Mouse (Mus musculus): Measurements from ENCODE around the gene Rragd. TPM values are rescaled to one million over a fixed set of nuclear protein-coding genes. Genes with fewer than 3 reads are reported as not detected.
"Not testable (repeated sequence)": the region's sequence is repeated elsewhere in the genome, so short reads cannot be mapped to it uniquely, and the experiment has no call there.

The Rragd gene
- total RNA-seq, 2 experiments from 2014 or later: 147 to 166 TPM

DNA sequence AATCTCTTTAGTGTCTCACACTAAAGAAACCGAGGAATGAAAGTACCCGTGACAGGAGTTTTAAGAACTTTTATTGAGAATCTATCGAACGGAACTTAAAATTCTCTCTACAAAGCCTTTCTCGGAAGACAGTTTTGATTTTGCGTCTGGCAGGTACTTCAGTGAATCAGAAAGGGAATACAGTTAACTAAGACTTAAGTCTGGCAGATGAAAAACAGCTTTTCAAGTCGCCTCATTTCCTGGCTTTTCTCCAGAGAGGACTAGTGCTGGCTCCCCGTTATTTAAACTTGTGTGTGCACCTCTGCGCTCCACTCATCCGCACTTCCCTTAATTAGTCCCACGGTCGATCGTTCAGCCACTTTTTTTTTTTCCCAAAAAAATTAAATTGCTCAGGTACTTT, 1.4 kb downstream of the Rragd start:
- intact Hi-C loops (cut with DNase I): loop anchor here (5.0 kb wide), 1 partner anchor 33 kb away; no protein-coding TSS in a partner anchor
- no peak for DNase-seq

DNA sequence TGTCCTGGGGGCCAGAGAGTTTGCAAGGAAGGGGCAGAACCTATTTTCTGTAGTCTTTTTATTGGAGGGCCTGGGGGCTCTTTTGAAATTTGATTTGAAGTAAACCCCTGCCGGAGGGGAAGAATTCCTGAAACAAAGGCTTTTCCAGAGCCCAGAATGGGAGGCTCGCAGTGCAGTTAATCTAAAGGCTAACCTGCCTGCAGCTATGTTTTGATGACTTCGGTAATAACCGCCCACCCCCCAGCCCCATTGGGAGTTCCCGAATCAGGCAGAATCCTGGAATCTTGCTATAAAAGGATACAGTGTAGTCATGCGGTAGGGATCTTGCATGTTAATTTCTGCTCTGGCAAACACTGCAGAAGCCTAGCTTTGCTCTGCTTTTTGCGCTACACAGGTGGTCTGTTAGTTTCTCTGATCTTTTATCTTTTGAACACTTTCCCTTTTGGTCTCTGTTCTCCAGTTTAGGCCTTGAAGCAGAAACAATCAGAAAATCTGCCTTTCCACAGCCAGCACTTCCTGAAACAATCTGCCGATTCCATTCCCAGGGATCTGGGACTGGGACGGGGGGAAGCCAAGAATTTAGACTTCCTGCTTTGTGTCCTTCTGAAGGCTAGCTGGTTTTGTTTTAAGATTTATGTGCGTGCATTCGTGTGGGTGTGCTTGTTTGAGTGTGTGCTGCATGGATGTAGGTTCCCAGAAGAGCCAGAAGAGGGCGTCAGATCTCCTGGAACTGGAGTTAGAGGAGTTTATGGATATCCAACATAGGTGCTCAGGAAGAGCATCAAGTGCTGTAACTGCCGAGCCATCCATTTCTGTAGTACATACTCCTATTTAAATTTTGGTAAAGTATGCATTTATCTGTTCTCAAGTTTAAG, 2.2 kb downstream of the Rragd start:
- no peak for DNase-seq
- intact Hi-C loops (cut with DNase I): loop anchor here (5.0 kb wide), 1 partner anchor 32 kb away; no protein-coding TSS in a partner anchor

DNA sequence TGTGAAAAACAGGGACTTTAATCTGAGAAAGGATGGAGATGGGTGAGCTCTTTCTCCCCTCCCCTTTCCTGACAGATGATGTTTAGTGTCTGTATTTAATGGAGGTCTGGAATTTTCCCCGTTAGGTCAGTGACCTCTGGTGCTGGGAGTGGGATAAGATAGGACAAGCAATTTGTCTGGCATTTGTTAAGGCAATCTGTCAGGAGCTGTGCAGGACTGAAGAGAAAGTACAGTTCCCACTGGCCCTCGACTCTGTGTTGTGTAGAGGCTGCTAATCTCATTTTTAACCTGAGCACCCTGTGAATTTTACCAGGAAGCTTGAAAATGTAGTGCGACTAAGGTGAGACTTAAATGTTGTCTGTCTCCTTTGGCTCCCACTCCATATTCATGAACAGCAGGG, 2.8 kb downstream of the Rragd start:
- no peak for DNase-seq
- intact Hi-C loops (cut with DNase I): no loop called here

DNA sequence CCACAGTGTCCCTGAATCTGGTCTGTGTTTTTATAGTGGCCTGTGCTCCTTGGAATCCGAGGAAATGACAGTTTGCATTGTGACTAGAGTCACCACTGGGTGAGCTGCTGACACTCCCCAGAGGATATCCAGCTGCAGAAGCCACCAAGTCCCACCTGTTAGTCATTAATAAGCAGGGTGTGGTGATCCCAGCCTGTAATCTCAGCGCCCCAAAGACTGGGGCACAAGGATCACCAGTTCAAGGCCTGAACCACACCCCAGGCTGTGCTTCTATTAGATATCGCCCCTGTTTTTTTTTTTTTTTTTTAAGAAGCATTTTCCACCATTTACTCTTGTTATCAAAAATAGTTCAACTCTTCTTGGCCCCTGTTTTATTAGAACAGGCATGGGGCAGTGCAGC, 4.2 kb downstream of the Rragd start:
- intact Hi-C loops (cut with DNase I): no loop called here
- no peak for DNase-seq

DNA sequence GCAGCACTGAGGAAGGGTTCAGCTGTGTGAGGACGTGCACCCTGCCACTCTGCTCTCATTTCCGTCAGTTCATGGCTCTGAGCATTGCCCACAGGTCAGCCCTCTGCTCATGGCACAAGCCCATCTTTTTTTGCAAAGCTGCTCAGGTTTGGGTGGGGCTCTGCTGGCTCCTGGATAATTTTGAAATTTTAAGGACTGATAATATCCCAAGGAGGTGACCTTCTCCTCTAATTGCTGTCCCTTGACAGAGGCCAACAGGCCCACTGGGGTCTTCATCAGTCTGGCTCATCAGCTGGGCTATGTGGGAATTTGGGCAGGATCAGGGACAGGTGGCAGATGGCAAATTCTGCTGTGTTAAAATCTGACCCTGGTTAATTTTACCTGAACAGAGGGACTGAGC, 6.5 kb downstream of the Rragd start:
- intact Hi-C loops (cut with DNase I): no loop called here
- DNase-seq: no peak

DNA sequence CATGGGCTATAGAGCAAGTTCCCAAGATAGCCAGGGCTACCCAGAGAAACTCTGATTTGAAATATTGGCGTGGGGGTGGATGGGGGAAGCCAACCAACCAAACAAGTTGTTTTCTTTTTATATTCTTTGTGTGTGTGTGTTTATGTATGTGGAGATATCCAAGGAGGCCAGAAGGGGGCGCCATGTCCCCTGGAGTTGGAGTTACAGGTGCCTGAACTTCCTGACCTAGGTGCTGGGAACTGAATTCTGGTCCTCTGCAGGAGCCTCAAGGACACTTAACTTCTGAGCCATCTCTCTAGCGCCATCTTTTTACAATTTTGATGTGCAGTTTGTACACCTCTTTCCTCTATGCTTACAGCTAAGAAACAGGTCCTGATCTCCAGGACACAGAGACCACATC, 11.3 kb downstream of the Rragd start:
- intact Hi-C loops (cut with DNase I): no loop called here
- DNase-seq: no peak

DNA sequence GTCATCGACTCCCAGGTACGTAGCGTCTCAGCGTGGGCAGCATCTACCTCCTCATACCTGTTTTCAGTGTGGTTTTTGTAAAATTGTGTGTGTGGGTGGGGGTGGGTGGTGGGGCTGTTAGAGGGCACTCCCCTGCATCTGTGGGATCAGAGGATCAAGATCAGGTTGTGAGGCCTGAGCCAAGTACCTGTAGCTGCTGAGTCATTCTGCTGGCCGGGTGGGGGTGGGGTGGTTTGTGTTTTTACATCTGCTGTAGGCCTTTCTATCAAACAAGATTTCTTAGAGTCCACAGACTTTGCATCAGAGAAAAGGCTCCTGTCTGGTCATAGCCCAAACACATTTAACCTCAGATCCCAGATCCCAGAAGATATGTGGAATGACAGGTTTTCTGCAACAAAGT, 13.2 kb downstream of the Rragd start:
- DNase-seq: no peak
- intact Hi-C loops (cut with DNase I): no loop called here

DNA sequence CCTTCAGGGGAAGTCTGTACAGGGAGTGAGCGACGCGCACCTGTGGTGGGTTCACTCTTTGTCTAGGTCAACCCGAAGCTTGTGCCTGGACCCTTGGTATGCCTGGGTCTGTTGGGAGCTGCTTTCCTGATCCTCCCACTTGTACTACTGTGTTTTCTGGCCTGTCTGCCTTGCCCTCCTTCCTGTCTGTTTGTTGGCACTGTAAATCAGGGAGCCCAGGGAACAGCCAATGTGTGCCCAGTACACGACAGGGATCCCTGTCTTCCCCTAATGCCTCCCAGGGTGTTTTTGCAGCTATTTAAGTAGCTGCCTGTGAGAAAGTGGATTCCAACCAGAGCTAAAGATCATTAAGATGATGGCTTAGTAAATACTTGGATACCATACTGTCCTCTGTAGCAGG, 14.7 kb downstream of the Rragd start:
- no peak for DNase-seq
- intact Hi-C loops (cut with DNase I): no loop called here

DNA sequence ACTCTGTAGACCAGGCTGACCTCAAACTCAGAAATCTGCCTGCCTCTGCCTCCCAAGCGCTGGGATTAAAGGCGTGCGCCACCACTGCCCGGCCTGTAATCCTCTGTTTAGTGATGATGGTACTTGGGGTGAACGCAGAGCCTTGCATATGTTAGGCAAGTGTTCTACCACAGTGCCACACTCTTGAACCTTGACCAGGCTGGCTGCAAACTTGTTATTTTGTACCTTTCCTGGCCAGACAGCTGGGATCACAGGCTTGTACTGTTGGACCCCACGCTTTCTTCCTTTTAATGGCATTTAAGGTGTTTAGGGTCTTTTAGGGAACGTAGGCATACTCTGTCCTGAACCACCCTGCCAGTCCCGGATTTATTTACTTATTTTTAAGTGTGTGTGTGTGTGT, 16.2 kb downstream of the Rragd start:
- no peak for DNase-seq

DNA sequence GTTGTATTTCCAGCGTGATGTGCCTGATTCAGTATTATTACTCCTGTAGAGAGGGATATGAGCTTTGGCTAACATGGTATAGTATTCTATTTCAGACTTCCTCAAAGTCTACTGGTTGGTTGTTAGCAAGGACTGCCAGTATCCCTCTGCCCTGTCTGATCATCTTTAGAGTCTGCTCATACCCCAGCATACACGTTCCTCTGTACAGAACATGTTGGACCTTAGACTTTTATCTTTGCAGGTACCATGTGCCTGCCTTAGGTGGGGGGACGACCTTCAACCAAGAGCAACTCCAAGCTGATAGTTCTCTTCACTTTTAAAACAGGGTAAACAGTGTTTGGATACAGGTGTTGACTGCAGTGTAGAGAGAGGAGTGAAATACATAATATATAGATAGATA, 19.2 kb downstream of the Rragd start:
- intact Hi-C loops (cut with DNase I): no loop called here
- DNase-seq: no peak

More for the DNA sequence above, 16.2 kb downstream of the Rragd start:
- intact Hi-C loops (cut with DNase I): no loop called here

DNA sequence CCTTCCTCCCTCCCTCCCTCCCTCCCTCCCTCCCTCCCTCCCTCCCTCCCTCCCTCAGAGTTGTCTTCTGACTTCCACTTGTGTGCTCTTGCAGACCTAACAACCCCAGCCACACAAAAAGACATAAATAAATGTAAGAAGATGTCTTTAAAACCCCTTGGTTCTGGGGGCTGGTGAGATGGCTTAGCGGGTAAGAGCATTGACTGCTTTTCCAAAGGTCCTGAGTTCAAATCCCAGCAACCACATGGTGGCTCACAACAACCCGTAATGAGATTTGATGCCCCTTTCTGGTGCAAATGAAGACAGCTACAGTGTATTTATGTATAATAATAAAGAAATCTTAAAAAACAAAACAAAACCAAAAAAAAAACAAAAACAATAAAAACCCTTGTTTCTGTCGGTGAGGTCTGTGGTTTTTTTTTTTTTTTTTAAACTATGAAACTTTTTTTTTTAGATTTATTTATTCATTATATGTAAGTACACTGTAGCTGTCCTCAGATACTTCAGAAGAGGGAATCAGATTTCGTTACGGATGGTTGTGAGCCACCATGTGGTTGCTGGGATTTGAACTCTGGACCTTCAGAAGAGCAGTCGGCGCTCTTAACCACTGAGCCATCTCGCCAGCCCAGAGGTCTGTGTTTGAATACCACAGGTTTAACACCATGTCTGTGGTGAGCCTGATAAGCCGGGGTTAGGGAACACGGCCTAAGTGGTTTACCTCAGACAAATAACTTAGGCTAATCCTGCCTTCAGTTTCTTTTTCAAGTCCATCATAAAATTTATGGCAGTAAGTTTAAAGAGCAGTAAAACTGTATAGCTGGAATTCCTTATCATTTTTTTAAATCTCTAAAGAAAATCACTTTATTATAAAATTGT, 23.0 kb downstream of the Rragd start:
- intact Hi-C loops (cut with DNase I); DNase-seq: not testable (repeated sequence)

DNA sequence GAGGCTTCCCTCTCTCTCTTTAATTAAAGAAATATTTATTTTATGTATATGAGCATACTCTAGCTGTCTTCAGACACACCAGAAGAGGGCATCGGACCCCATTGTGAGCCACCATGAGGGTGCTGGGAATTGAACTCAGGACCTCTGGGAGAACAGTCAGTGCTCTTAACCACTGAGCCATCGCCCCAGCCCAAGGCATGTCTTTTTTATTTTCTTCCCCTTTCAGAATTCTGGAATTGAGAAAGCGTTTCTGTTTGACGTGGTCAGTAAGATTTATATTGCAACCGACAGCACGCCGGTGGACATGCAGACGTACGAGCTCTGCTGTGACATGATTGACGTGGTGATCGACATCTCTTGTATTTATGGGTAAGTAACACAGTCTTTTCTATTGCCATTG, 24.0 kb downstream of the Rragd start:
- no peak for DNase-seq
- intact Hi-C loops (cut with DNase I): no loop called here

DNA sequence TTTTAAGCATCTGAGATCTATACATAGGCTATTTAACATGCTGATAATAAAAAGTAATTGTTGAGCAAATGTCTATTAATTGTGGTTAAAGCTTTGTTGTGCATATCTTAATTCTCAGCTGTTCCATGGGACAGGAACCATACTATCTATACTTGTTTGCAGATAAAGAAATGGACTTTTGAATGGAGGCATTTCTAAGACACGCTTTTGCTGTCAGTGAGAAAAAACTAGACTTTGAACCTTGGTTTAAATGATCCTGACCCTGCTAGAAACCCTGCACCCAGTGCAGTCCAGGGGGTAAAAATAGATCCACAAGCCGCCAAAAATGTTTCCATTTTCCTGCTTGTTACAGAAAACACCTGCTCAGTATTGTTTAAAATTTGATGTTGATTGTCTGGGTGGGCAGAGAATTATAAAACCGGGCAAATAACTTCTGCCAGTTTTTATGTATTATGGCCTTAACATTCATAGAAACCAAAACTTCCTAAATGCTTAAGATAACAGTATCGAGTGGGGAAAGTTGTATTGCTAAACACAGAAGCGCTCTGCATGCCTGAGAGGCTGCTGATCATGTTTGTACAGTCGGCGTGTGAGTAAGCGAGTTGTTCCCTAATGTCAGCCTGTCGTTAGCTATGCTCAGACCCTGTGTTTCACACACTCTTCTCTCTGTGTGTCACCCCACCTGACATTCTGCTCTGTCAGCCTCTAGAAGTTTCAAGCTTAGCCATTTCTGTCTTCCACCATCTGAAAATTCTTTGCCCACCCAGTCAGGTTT, 24.8 kb downstream of the Rragd start:
- intact Hi-C loops (cut with DNase I): no loop called here
- DNase-seq: no peak

DNA sequence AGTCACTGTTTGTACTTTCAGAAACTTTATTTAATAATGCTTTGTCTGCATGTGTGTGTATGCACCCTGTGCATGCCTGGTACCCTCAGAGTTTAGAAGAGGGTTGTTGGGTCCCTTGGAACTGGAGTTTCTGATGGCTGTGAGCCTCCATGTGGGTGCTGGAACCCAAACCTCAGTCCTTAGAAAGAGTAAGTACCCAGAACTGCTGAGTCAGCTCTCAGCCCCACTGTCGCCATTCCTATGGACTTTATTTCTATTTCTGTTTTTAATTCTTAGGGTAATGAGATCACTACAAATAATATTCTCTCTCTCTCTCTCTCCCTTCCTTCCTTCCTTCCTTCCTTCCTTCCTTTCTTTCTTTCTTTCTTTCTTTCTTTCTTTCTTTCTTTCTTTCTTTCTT, 27.2 kb downstream of the Rragd start:
- intact Hi-C loops (cut with DNase I): loop anchor here (10.0 kb wide), 1 partner anchor 265 kb away; no protein-coding TSS in a partner anchor
- no peak for DNase-seq

DNA sequence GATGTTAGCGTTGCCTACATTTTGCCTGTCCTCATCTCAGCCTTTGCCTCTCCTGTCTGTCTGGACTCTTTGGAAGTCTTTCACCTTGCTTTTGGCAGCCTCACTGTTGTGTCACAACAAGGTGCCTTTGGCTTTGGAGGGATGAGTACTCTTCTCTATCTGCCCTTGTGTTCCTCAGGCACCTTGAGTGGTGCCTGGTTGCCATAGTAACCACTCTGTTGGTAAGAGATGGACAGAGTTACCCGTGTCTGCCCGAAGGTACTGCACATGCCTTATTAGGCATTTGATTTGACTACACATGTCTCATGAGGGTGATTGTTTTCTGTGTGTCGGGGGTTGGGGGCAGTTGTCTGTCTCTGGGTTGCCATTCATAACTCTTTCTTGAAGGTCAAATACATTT, 29.6 kb downstream of the Rragd start:
- no peak for DNase-seq
- intact Hi-C loops (cut with DNase I): loop anchor here (10.0 kb wide), 1 partner anchor 268 kb away; no protein-coding TSS in a partner anchor

DNA sequence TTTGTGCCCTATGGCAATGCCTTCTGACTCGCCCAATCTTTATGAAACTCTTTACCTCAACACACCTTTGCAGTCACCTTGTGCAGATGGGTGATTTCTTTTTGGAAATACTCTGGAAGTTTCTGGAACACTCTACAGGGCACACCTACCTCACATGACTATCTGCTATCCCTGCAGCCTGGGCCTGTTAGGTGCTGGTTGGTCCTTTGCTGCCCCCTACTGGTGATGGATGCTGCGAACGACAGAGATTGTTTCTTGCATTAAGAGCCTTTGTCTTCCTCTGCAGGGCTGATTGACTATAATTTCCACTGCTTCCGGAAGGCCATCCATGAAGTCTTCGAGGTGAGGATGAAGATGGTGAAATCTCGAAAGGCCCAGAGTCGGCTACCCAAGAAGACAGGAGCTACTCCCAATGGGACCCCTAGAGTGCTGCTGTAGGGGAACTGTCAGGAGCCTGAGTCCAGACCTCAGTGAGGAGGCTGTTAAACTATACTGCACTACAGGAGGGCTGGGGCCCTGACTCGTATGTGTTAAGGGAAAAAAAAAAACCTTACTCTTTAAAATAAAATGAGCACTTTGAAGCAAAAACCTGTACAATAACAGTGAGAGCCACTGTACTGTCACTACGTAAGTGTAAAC, 35.6 kb downstream of the Rragd start:
- peak; percentile 73 for DNase-seq
- intact Hi-C loops (cut with DNase I): loop anchor here (5.0 to 10.0 kb wide), 3 partner anchors 36 to 274 kb away; partner anchors contain the start of gene Rragd

DNA sequence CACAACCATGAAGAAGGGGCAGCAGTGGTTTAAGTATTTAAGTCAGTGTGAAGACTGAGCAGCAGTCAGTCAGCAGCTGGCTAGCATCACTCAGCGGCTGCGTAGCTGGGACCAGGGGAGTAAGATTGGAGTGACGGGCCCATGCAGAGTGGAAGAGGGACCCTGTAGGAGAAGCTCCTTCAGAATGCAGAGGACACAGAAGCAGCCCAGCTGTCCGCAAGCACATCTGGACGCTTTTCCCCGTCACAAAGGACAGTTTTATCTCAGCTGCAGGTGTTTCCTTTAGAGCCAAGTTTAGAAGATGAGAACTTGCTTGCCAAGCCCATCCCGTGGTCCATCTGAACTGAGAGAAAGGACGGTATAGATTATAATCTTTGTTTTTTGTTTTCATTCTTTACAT, 41.6 kb downstream of the Rragd start:
- intact Hi-C loops (cut with DNase I): loop anchor here (5.0 kb wide), 1 partner anchor 72 kb away; the partner anchor contains the start of gene Ankrd6
- DNase-seq: no peak

DNA sequence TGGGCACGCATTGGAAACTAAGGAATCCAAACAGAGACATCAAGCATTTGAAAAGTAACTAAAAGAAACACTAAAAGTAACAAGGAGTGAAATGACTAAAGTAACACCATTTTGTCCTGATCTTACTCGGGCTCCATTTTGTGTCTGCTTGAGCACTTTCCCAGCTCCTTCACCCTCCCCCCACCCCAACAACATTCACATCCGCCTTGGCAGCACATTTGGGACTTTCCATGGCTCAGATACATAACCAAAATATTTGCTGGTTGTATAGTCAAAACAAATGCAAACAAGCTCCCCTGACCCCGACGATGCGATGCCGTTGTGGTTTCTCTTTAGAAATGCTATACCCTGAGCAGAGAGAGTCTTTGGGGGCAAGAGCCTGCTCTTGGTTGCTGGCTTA, 46.3 kb downstream of the Rragd start:
- intact Hi-C loops (cut with DNase I): no loop called here
- no peak for DNase-seq

DNA sequence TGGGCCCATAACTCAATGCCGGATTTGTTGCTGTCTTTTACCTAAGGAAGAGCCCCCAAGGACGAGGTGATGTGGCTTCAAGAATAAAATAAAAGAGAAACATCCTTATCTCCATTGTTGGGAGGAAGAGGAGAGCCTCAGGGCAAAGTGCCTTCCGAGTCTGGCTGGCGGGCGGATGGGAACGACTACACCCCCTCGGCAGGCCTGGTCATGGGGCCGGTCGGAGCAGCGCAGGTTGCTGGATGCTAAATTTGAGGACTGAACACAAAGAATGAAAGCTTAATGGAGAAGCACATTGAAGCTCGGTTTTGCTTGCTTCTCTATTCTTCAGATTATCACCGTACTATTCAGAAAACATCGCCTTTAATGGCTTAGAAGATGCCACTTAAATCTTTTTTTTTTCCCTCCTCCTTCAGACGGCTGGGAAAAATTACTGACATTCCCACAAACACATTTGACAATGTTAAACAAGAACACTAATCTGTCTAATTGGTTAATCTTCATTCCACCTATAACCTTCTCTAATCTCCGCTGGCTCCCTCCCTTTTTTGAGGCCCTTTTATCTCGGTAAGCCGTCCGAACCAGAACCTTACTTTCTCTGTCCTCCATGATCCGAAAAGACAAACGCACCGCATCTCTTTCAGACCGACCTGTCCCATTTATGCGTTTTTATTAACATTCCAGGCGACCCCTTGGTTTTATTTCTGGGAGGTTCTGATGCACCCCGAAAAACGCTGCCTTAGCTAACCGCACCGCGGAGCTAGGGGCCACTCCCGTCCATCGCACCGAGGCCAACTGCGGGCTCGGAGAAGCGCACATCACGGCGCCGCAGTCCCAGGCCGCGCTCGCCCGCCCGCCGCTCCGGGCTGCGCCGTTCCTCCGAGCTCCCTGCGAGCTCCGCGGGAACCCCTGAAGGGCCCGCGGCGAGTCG, 47.7 kb downstream of the Rragd start:
- intact Hi-C loops (cut with DNase I): no loop called here
- DNase-seq: peak in 1 of 2 experiments; percentile 7

All from gastrocnemius, postnatal 36 days (tissue).